1 mouse cellular context compared by ENCODE assay signal in genomic region chr12:103343456-103343855, GRCm38 (mm10).
TF ChIP-seq lines count a peak whose summit lies in the region.

No protein-coding gene starts in this region.

TF ChIP-seq in CH12.LX, 34 proteins besides CTCF, POLR2A, EP300 and RAD21 (continued from another document):
- TF ChIP-seq ZNF384 (IDR thresholded peaks at IDR 0.05; ENCODE audit: low read depth, low read length): no peak
- TF ChIP-seq ETS1 (conservative IDR thresholded peaks at IDR 0.05; ENCODE audit: low read depth, low read length): peak; percentile 76
- TF ChIP-seq TCF12 (IDR thresholded peaks at IDR 0.05; ENCODE audit: low read depth, low read length): peak; percentile 77; the same call in 1 of the 2 replicates
- no peak for TF ChIP-seq E2F4 (IDR thresholded peaks at IDR 0.05; ENCODE audit: insufficient replicate concordance, low read depth, low read length)
- TF ChIP-seq SMC3 (IDR thresholded peaks at IDR 0.05; ENCODE audit: low read depth, low read length): 0 out of 2 replicates have a peak, but pooled peaks have one; percentile 2
- no peak for TF ChIP-seq ZKSCAN1 (IDR thresholded peaks at IDR 0.05; ENCODE audit: borderline replicate concordance, low read depth, low read length)
- TF ChIP-seq MEF2A (IDR thresholded peaks at IDR 0.05; ENCODE audit: borderline replicate concordance, low read depth, low read length): peak; percentile 80
- TF ChIP-seq JUN (IDR thresholded peaks at IDR 0.05; ENCODE audit: insufficient read depth, low read depth, low read length): no peak
- 0 out of 2 replicates have a peak, but pooled peaks have one; percentile 27 for TF ChIP-seq RCOR1 (conservative IDR thresholded peaks at IDR 0.05; ENCODE audit: low read depth, low read length)
- TF ChIP-seq POLR2AphosphoS2 (IDR thresholded peaks at IDR 0.05; ENCODE audit: low read depth, low read length): no peak
- TF ChIP-seq TBP (conservative IDR thresholded peaks at IDR 0.05; ENCODE audit: low read depth, low read length): peak; percentile 66; the same call in 1 of the 2 replicates
- no peak for TF ChIP-seq MXI1 (IDR thresholded peaks at IDR 0.05; ENCODE audit: low read depth, low read length)
- no peak for TF ChIP-seq USF2 (conservative IDR thresholded peaks at IDR 0.05; ENCODE audit: low read depth, low read length)
- no peak for TF ChIP-seq PAX5 (IDR thresholded peaks at IDR 0.05; ENCODE audit: low read length)
- TF ChIP-seq CHD2 (IDR thresholded peaks at IDR 0.05; ENCODE audit: low read length): peak; percentile 72; the same call in 1 of the 2 replicates
- TF ChIP-seq CHD1 (IDR thresholded peaks at IDR 0.05; ENCODE audit: low read depth, low read length): no peak
- TF ChIP-seq IRF4 (IDR thresholded peaks at IDR 0.05; ENCODE audit: low read depth, low read length): peak; percentile 79
- no peak for TF ChIP-seq USF1 (IDR thresholded peaks at IDR 0.05; ENCODE audit: low read depth, low read length)
TF ChIP-seq in CH12.LX: peak in this region for 14.
